Mouse (Mus musculus): ENCODE data around the gene Mrrf.
A peak's percentile ranks its signal among the peaks of the same experiment; 100 is the strongest.
"Not testable (repeated sequence)": the region's sequence is repeated elsewhere in the genome, so short reads cannot be mapped to it uniquely, and the experiment has no call there.

Mrrf gene

DNA sequence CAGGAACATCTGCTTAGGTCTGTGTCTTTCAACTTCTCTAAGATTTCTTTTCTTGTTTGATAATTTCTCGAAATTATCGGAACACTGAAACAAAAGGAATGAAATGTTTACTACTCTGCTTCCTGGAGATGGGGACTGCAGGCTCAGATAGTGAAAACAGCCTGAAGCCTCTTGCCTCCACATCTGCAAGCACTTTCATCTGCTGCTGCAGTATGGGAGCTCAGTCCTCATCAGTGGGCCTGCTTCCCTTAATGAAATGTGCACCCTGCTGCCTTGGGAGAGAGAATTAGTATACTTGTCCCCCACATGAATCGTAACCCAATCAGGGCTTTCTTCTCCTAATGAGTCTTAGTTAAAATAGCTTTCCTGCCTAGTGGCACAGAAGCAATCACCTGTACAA is 7.1 kb upstream of the Mrrf start:
- DNase-seq (ENCODE audit: low spot score) = no peak

DNA sequence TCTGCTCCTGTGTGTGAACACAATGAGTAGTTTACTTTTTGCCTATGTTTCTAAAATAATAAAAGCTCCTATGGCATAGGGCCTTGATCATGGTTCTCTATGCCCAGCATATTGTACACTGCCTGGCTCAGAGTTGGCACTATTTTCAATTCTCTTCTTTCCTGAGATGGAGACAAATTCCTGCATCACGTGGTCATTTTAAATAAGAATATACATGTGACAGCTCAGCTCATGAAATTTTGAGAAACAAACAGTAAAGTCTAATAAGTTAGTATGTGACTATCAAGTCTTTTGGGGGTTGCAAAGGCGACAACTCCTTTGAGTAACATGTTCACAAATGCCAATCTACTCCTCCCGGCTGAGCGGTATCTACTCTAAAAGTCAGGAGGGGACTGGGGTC is 302 bp upstream of the Mrrf start:
- no peak for DNase-seq (ENCODE audit: low spot score)

DNA sequence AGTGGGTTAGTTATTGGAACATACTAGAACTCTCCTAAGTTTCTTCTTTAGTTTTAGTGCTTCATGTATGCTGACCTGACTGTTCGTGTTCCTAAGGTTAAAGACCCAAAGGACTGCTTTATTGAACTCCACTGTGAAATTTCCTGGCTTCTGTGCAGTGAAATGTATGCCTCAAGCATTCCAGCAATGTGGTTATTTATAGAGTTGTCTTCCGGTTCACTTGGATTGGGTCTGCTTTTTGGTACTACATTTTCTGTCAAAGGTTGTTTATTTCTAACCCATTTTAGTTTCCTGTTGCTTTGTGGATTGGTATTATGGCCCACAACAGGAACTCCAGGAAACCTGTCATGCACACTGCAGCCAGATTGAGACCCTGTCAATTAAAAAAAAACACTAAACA is 2.9 kb downstream of the Mrrf start:
- DNase-seq (ENCODE audit: low spot score) = no peak

DNA sequence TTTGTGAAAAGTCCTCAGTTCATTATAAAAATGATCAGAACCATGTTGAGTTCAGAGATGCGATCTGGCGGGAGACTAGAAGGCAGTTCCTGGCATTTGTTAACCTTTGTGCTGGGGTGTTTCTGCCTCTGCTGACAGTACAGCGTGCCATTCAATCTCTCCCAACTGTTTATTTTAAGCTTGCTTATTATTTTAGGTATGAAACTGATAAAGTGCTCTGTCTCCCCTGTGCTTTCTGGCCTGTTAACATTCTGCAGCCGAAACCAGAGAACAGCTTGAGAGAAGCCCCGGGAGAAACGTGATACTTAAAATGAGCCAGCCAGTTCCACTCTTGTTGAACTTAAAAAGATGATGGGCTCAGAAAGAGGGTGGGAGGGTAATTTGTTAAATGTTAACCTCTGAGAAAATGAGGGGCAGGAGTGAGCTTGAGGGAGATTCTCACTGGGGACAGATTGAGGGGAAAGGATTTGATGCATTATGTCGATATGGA is 12.7 kb downstream of the Mrrf start:
- DNase-seq (ENCODE audit: low spot score) = no peak

DNA sequence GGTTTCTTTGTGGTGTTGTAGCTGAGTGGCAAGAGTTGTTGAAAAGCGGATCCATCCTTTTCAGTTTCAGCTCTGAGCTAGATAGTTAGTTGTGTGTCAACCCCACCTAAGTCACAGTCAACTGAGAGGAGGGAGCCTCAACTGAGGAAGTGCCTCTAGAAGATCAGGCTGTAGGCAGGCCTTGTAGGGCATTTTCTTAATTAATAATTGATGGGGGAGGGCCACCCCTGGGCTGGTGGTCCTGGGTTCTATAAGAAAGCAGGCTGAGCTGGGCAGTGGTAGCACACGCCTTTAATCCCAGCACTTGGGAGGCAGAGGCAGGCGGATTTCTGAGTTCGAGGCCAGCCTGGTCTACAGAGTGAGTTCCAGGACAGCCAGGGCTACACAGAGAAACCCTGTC is 16.2 kb downstream of the Mrrf start:
- DNase-seq (ENCODE audit: low spot score) = not testable (repeated sequence)

DNA sequence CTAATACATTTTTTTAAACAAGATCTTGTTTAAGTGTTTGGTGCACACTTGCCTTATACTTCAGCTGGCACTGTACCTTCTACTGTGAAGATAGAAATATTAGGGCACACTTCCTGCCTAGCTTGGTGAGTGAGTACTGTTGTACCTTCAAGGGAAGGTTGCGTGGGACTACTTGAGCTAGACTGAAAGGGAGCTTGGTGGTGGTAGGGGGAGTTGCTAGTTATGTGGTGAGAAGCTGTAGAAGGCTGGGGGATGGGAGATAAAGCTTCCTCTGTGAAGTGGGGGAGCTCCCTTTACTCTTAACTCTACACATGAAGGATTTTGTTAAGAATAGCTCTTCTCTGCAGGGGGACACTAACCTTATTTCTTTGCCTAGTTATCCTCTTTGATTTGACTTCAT is 21.3 kb downstream of the Mrrf start:
- no peak for DNase-seq (ENCODE audit: low spot score)

DNA sequence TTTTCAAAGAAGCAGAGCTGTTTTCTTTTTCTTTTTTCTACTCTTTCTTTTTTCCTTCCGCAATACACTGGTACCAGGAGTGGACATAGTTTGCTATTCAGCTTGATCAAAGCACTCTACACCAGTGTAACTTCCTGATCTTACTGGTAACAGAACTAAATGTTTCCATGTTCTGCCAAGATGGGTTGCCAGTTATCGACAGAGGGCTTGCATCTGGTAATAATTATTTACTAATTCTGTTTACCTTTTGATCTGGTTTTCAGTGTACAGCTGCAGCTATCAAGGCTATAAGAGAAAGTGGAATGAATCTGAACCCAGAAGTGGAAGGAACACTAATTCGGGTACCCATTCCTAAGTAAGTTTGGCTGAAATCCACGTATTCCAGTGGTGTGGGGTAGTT is 23.1 kb downstream of the Mrrf start:
- DNase-seq (ENCODE audit: low spot score) = no peak

DNA sequence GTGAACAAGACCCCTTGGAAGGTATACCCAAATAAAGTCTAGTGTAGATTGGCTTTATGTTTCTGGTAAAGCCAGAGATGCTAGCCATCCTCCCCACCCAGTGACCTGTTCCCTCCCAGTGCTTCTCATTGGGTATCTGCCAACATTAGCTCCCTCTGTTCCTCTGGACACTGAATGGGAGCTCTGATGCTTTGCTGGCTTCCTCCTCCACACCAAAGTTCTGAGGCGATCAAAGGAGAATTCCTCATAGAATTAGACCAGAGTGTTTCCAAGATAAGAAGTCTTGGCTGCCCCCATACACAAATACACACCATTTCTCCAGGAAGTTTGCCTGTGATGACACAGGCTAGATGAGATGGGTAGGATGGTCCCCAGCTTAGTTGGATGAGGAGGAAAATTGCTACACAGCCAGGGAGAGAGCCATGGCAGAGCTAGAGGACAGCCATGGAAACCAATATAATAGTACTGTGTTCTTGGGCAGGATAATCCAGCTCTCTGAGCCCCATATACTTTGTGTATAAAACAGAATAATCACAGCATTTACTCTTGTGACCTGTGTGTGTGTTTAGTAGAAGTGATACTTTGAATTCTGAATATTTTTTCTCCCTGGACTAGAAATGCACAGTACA is 31.9 kb downstream of the Mrrf start:
- DNase-seq (ENCODE audit: low spot score) = no peak

DNA sequence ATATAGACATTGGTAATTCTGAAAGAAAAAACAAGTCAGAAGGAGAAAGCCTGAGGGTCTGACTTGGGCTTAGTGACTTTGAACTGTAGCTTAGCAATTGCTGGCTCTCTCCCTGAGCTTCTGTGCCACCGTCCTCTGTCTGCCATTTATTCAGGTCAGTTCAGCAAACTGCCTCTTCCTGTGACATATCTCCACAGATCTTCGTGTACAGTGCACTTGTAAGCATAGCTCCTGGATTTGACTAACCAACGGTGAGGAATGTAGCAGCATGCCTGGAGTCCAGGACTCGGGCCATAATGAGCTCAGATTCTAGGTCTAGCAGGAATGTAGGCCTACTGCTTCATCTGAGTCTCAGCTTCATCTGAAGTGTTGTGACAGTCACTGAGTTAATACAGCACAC is 33.0 kb downstream of the Mrrf start:
- DNase-seq (ENCODE audit: low spot score) = no peak

DNA sequence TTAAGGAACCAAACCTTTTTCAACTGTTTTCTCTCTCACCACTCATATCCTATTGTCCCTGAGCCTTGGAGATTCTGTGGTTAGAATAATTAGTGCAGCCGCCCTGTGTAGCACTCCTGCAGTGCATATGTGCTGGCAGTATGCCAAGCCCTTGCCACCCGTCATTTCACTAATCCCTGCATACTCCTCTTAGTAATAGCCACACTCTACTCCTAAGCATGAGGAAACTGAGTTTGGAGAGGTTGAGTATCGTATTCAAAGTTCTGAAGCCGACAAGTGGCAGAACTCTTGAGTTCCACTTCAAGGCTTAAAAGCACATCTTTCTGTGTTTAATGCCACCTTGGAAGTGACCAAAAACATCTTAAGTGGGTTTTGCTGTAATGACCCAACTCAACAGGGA is 35.9 kb downstream of the Mrrf start:
- DNase-seq (ENCODE audit: low spot score) = peak; percentile 56

DNA sequence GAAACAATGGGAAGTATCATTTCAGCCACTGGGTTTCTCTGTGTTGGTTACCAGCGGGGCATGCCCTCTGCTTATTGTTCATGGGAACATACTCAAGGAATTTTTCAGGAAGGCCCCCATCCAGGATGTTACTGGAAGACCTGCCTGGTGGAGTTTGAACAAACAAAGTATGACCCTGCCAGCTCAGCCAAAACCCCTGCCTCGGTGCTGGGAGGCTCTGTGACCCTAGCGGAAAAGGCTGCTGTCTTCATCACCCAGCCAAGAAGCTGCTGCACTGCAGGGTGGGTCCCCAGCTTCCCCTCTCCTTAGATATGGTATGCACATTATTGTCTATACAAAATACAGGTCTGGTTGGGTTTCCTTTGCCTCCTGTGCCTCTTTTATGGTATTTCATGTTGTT is 36.4 kb downstream of the Mrrf start:
- no peak for DNase-seq (ENCODE audit: low spot score)

DNA sequence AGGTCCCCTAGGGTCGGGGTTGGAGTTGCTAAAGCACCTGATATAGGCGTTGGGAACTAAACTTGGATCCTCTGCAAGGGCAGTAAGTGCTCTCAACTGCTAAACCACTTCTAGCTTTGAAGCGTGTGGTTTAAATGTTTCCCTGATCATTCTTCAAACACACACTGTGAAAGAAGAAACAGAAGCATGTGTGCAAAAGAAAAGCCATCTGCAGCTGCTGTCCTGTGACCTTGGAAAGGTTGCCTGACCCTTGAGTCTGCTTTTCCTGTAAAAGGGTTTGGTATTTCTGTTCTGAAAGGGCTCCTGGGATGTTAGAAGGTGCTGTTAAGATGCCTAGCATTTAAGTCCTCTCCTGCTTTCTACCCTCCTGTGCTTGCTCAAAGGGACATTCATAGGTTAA is 43.3 kb downstream of the Mrrf start:
- DNase-seq (ENCODE audit: low spot score) = no peak

DNA sequence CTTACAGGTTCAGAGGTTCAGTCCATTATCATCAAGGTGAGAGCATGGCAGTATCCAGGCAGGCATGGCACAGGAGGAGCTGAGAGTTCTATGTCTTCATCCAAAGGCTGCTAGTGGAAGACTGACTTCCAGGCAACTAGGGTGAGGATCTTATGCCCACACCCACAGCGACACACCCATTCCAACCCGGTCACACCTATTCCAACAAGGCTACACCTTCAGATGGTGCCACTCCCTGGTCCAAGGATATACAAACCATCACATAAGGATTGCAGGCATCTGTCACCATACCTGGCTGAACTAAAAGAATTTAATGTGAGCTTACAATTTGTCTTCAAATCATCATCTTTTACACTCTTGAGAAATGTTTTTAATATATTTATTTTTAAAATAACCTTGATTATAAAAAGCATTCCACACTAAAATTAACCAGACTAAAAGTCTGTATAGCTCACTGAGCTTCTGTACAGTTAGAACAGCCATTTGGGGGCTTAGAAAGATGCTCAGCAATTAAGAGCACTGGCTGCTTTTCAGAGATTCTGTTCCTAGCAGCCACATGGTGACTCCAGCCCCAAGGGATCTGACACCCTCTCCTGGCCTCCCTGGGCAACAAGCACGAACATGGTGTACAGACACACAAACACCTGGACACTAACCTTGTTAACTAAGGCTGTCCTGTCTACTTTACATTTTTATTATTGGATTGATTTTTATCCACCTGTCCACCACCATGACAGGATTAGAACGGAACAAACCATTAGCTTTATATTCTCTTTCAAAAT is 45.6 kb downstream of the Mrrf start:
- not testable (repeated sequence) for DNase-seq (ENCODE audit: low spot score)

DNA sequence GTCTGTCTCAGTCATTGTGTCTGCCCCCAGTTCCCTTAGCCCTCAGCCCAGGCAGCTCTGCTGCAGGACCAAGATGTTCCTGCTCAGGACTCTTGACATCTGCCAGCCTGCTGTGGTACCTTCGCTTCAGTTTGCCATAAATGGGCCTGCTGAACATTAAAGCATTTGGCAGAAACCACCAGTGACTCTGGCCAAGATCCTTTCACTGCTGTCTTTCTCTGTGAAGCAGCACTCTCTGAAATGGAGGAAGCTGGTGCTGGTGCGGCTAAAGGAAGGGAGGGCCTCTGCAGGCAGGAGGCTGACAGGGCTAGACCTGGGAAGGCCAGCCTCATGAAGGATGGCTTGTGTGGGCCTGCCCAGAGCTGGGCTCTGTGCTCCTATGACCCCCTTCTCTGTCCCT is 47.1 kb downstream of the Mrrf start:
- DNase-seq (ENCODE audit: low spot score) = no peak

DNA sequence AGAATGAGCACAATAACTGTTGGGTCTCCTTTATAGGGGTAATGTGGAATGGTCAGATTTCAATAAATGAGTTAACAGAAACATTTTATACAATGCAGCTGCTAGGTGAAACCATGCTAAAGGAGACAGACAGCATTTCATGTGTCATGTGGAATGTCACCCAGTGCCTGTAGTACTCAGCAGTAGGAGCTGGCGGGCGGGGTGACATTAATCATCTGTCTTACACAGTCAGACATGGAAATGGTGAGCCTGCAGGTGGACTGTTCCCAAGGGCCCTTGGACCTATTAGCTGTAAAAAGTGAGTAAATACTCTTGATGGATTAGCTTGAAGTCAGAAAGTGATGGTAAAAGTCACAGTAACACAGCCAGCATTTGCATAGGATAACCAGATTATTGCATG is 48.0 kb downstream of the Mrrf start:
- no peak for DNase-seq (ENCODE audit: low spot score)

DNA sequence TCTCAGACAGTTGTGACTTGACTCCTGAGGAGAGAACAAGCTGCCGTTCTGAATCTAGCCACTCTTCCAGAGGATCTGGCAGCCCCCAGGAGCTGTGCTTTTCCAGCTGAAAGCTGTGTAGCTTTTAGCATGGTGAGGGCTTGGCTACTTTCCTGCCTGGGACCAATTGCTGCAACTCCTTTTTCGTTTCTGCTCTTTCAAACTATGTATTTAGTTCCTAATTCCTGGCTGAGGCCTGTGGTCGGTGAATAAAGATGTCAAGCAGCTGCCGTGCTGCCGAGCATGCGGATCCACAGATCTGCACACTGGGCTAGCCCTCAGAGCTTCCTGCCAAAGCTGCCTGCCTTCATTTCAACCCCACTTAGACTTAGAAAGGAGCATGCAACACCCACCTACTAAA is 48.7 kb downstream of the Mrrf start:
- no peak for DNase-seq (ENCODE audit: low spot score)

DNA sequence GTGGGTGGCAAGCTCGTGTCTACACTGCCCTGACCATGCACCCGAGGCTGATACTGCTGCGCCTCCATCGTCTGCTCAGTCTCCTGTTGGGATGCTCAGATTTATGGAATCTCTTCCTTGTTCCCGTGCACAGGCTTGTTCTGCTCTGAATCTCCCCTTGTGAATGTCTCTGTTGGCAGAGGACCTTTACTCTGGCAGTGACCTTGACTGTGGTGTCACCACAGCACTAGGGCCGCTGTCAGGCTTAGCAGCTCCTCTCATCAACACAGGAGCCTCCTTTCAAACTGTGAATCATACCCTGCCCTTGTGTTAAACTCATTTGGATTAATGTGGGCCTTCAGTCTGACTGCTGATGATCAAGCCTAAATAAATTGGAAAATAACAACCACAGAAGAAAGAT is 53.0 kb downstream of the Mrrf start:
- DNase-seq (ENCODE audit: low spot score) = not testable (repeated sequence)

DNA sequence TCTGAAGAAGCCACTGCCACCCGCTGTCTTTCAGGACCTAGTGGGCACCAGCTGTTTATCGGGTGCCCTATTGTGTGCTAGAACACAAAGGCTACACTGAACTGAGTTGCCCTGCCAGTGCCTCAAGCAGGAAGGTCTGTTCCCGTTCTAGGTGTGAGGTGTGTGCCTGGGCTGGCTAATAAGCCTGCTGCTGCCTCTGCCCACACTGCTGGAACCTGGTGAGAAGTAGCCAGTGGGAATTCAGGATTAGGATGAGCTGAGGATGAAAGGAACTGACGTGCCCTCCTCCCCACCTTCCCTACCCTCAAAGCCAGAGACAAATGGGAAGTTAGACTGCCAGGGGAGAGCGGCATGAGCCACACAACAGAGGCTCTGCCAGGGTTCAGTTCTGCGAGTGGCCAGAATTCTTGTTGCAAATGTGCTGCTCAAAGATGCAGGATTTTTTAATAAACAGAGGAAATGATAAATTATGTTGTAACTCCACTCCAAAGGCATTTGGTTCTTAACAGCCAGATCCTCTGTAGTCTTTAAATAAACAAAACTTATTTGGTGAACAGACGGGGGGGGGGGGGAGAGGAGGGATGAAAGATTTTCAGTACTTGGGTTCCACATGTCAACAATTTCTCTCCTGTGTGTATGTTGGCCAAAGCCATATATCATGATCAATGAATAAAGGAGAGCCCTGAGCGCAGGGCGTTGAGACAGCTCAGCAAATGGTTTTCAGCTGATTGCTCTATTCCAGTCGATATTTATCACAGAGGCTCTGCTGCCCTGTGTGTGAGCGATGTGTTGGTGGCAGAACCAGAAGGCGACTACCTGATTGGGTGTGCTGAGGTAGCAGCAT is 55.1 kb downstream of the Mrrf start:
- DNase-seq (ENCODE audit: low spot score) = no peak

DNA sequence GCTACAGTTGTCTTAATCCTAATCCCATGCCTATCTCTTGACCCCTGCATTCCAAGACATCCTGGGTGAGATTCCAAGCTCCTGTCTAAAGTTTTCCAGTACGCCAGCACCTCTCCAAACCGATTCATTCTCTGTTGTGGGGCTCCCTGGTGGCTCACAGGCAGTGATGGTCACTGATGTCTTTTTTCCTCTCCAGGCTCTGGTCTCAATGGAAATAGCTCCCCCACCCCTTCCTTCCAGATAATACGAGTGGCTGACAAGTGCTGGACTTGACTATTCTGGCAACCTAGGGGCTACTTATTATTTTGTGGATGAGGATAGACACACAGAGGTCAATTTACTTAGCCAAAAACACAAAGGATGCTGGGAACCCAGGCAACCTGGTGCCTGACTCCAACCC is 60.8 kb downstream of the Mrrf start:
- no peak for DNase-seq (ENCODE audit: low spot score)

DNA sequence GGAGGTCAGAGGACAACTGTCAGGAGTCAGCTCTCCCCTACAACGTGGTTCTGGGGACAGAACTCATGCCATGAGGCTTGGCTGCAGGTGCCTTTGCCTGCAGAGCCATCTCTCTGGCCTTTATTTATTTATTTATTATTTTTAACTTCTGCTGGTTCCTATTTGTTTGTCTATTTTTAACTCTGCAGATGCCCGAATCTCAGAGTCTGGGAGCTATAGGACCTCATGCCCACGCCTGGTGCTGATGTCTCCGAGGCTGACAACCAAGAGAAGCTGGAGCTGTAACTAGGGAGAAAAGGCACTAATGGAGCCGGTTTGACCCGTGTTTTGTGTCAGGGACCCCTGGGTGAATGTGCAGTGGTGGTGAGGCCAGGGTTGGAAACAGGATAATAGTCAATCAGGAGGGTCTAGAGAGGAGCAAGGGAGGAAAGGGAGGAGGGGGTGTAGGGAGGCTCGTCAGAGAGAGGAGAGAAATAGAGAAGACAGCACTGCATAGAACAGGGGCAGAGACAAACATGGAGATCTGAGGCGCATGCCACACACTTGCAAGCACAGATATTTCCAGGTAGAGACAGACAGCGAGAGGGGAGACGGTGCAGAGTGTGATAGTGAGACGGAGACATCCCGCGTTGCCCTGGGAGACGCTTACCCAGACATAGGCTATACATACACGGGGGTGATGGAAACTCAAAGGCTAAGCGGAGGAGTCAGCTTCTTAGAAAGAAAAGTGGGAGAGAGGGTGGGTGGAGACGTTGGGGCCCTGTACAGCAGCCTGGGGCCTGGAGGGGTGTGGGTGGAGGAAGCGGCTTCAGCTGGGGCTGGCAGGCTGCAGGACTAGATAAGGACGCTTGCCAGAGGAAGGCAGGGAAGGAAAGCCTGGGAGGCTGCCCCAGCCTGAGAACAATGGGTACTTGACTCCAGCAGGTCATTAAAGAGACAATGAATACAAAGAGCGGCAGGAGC is 62.0 kb downstream of the Mrrf start:
- peak; percentile 64 for DNase-seq (ENCODE audit: low spot score)

DNA sequence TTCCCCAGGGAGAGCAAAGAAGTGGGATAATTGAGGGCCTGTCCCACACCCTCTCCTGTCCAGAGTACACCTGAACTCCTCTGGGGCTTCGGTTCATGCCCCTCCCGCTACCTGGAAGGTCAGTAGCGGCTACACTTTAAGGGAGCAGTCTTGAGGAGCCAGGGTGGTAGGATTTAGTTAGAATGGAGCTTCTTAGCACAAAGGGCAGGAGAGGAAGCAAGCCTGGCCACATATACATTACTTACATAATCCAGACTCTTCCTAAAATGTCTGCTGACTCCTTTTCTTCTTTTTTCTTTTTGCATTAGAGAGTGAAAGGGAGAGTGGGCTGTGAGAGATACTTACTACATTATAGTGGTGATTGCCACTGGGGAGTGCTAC is 62.7 kb downstream of the Mrrf start:
- DNase-seq (ENCODE audit: low spot score) = no peak

DNA sequence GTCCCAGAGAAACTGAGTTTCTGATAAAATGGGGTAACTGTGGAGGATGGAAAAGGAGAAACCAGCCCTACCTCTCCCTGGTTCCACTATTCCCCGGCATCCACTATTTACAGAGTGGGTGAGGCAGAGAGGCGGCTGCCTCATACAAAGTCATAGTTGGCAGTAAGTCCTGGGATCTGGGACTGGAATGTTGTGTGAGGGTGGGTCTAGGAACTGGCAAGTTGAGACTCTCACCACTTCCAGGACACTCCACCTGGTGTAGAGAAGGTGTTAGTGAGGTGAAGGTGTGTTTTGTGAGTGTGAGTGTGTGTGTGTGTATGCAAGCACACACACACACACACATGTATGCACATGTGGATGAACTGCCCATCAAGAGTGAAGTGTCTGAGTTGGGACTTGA is 64.6 kb downstream of the Mrrf start:
- no peak for DNase-seq (ENCODE audit: low spot score)
